8 mouse cellular contexts compared by ENCODE assay signal in the genomic region with DNA sequence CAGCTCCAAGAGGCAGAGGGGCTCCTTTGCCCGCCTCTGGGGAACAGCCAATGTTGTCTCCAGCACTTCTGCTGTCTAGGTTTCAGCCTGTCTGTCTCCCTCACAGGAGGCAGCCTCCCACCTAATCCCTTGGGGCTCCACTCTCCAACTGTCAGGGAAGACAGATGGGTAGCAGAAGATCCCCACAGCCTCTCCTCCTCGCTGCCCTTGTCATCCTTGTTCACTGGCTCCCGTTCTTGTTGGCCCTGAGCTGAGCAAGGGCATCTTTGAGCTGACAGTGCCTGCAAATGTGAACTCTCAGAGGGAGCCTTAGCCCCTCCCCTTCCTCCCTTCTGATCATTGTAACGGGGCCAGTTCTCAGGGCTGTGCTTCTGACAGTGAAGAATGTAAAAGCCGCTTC. TPM values are rescaled to one million over a fixed set of nuclear protein-coding genes. Genes with fewer than 3 reads are reported as not detected.
DNase-seq lines count a peak whose midpoint lies in the region; ATAC-seq and TF ChIP-seq lines count a peak whose summit lies in the region.

No protein-coding gene starts in this region.

- intact Hi-C loops in gastrocnemius, postnatal 36 days (cut with DNase I) = no loop called here

- H3K4me3 ChIP-seq in lung, embryonic 16.5 days (ENCODE audit: low read length) = no peak overlapping the region
- H3K4me3 ChIP-seq in forebrain, postnatal 0 days (ENCODE audit: low read depth, low read length) = no peak overlapping the region
- H3K4me3 ChIP-seq in limb, embryonic 10.5 days = 0 out of 2 replicates have a peak overlapping the region, but pooled peaks have one; percentile 22

- ATAC-seq in lung, embryonic 16.5 days (ENCODE audit: low read depth) = peak; percentile 43; the same call in 1 of the 2 replicates
- peak; percentile 68 for ATAC-seq in forebrain, postnatal 0 days

- no peaks in the 10 kb centered on the region for H3K27me3 ChIP-seq in lung, embryonic 16.5 days (ENCODE audit: control insufficient read depth, insufficient read depth, low read depth, low read length)
- no peaks in the 10 kb centered on the region for H3K27me3 ChIP-seq in forebrain, postnatal 0 days (ENCODE audit: insufficient read depth, low read length)
- H3K27me3 ChIP-seq in limb, embryonic 10.5 days (ENCODE audit: low read depth, poor library complexity, severe bottlenecking) = no peaks in the 10 kb centered on the region

- peaks cover 9% of the 10 kb centered on the region for H3K4me1 ChIP-seq in lung, embryonic 16.5 days (replicated peaks; ENCODE audit: control insufficient read depth, insufficient read depth, low read length)
- H3K4me1 ChIP-seq in forebrain, postnatal 0 days (ENCODE audit: insufficient read depth) = peaks cover 7% of the 10 kb centered on the region
- peaks cover 14% of the 10 kb centered on the region for H3K4me1 ChIP-seq in limb, embryonic 10.5 days

- DNase-seq in adrenal gland, adult 2 months = peak; percentile 49
- DNase-seq in adrenal gland, adult 18-20 months (ENCODE audit: low spot score in 2 of 2) = no peak
- DNase-seq in lung, postnatal 36 days = no peak
- peak; percentile 36 for DNase-seq in forebrain, postnatal 0 days
- no peak for DNase-seq in limb, embryonic 10.5 days (ENCODE audit: low spot score)
- DNase-seq in retina, postnatal 1 day = peak; percentile 62
- no peak for DNase-seq in gastrocnemius, postnatal 36 days

- no peaks in the 10 kb centered on the region for H3K36me3 ChIP-seq in lung, embryonic 16.5 days (ENCODE audit: control insufficient read depth, insufficient read depth, low read length)
- no peaks in the 10 kb centered on the region for H3K36me3 ChIP-seq in forebrain, postnatal 0 days (ENCODE audit: insufficient read depth)
- no peaks in the 10 kb centered on the region for H3K36me3 ChIP-seq in limb, embryonic 10.5 days

- 6% methylated on average over 5 of the region's 5 CpGs for WGBS in lung, embryonic 16.5 days
- WGBS in forebrain, postnatal 0 days = 8% methylated on average over 5 of the region's 5 CpGs
- WGBS in limb, embryonic 10.5 days = 10% methylated on average over 5 of the region's 5 CpGs

- H3K27ac ChIP-seq in lung, embryonic 16.5 days (ENCODE audit: low read length) = no peak overlapping the region
- H3K27ac ChIP-seq in forebrain, postnatal 0 days (ENCODE audit: low read depth, low read length) = peak overlapping the region; percentile 17
- H3K27ac ChIP-seq in limb, embryonic 10.5 days = peak overlapping the region; percentile 64; the same call in 1 of the 2 replicates

- no peak for TF ChIP-seq CTCF in forebrain, postnatal 0 days (IDR thresholded peaks at IDR 0.05; ENCODE audit: low read depth)

- H3K9me3 ChIP-seq in lung, embryonic 16.5 days (ENCODE audit: control insufficient read depth, low read length) = no peaks in the 10 kb centered on the region
- H3K9me3 ChIP-seq in forebrain, postnatal 0 days (ENCODE audit: low read length) = no peaks in the 10 kb centered on the region
- H3K9me3 ChIP-seq in limb, embryonic 10.5 days (replicated peaks) = no peaks in the 10 kb centered on the region

- H3K9ac ChIP-seq in lung, embryonic 16.5 days (ENCODE audit: low read length) = peak overlapping the region; percentile 1; the same call in 1 of the 2 replicates
- no peak overlapping the region for H3K9ac ChIP-seq in forebrain, postnatal 0 days

- peak overlapping the region; percentile 19 for H3K4me2 ChIP-seq in lung, embryonic 16.5 days (ENCODE audit: low read depth, low read length)
- H3K4me2 ChIP-seq in forebrain, postnatal 0 days (ENCODE audit: low read depth) = peak overlapping the region; percentile 1; the same call in 1 of the 2 replicates

RNA-seq across cellular contexts. Expression of gene Ric8b, which starts 13.7 kb away (rescaled TPM):
- total RNA-seq in adrenal gland, adult 2 months (2021) = 10 to 100 TPM; 35.8 to 36.2 TPM
- polyA plus RNA-seq in adrenal gland, adult 2 months (2012; rRNA removed) = 6.7 TPM in 2 replicates
- total RNA-seq in adrenal gland, adult 18-20 months (2021) = 10 to 100 TPM; 33.6 to 42.4 TPM
- polyA plus RNA-seq in lung, embryonic 16.5 days (2015; fragmentation: Nextera tagmentation; extraction: Ambion mirVana) = 17.8 and 19.8 TPM in 2 replicates
- total RNA-seq in forebrain, postnatal 0 days (2014; rRNA removed) = 48.2 and 63.8 TPM in 2 replicates
- 20.2 and 31.5 TPM in 2 replicates for polyA plus RNA-seq in forebrain, postnatal 0 days (2015; fragmentation: Nextera tagmentation; extraction: Ambion mirVana)
- 25.1 and 28.5 TPM in 2 replicates for polyA plus RNA-seq in limb, embryonic 10.5 days (2016; fragmentation: Nextera tagmentation; extraction: Ambion mirVana)
- 10 to 100 TPM; 31.6 to 37.6 TPM for total RNA-seq in gastrocnemius, postnatal 36 days (2021)

Comparison
In these comparisons a context has a peak if more than half of its experiments do, and no peak if none do; other contexts are left out.
1. DNase-seq: peak in adrenal gland, adult 2 months (single experiment), forebrain, postnatal 0 days (single experiment) and retina, postnatal 1 day (single experiment); none in adrenal gland, adult 18-20 months (0 of 2), lung, postnatal 36 days (single experiment), limb, embryonic 10.5 days (single experiment) and gastrocnemius, postnatal 36 days (0 of 2).